Mouse (Mus musculus): Measurements from ENCODE around the gene Gtpbp8.

The Gtpbp8 gene

GRCm38 (mm10) chr16:44725286-44726223 is 20.6 kb downstream of the Gtpbp8 start:
- DNase-seq (ENCODE audit: low read depth, low spot score): peak; percentile 96

- peak; percentile 78 for DNase-seq (ENCODE audit: low read depth, low spot score)
Observed at GRCm38 (mm10) chr16:44724847-44725246, 21.3 kb downstream of the Gtpbp8 start.

GRCm38 (mm10) chr16:44724083-44724787 is 21.9 kb downstream of the Gtpbp8 start, which contains the start of gene Nepro:
Gene Nepro, plus strand, starts transcription at chr16:44724301.
- DNase-seq (ENCODE audit: low read depth, low spot score): peak; percentile 96

- no peak for DNase-seq (ENCODE audit: low read depth, low spot score)
Observed at GRCm38 (mm10) chr16:44722666-44723065, 23.5 kb downstream of the Gtpbp8 start.

- peak; percentile 39 for DNase-seq (ENCODE audit: low read depth, low spot score)
Observed at GRCm38 (mm10) chr16:44720518-44720917, 25.6 kb downstream of the Gtpbp8 start.

- DNase-seq (ENCODE audit: low read depth, low spot score): no peak
Observed at GRCm38 (mm10) chr16:44719349-44719748, 26.8 kb downstream of the Gtpbp8 start.

- no peak for DNase-seq (ENCODE audit: low read depth, low spot score)
Observed at GRCm38 (mm10) chr16:44717838-44718237, 28.3 kb downstream of the Gtpbp8 start.

- no peak for DNase-seq (ENCODE audit: low read depth, low spot score)
Observed at GRCm38 (mm10) chr16:44717141-44717634, 29.0 kb downstream of the Gtpbp8 start.

- DNase-seq (ENCODE audit: low read depth, low spot score): peak; percentile 86
Observed at GRCm38 (mm10) chr16:44716305-44717140, 29.6 kb downstream of the Gtpbp8 start.

GRCm38 (mm10) chr16:44703458-44703857 is 42.7 kb downstream of the Gtpbp8 start:
- no peak for DNase-seq (ENCODE audit: low read depth, low spot score)

GRCm38 (mm10) chr16:44702272-44702671 is 43.9 kb downstream of the Gtpbp8 start:
- no peak for DNase-seq (ENCODE audit: low read depth, low spot score)

- DNase-seq (ENCODE audit: low read depth, low spot score): no peak
Observed at GRCm38 (mm10) chr16:44701155-44701554, 45.0 kb downstream of the Gtpbp8 start.

- DNase-seq (ENCODE audit: low read depth, low spot score): no peak
Observed at GRCm38 (mm10) chr16:44697473-44698205, 48.5 kb downstream of the Gtpbp8 start.

- no peak for DNase-seq (ENCODE audit: low read depth, low spot score)
Observed at GRCm38 (mm10) chr16:44695859-44696620, 50.1 kb downstream of the Gtpbp8 start.

- no peak for DNase-seq (ENCODE audit: low read depth, low spot score)
Observed at GRCm38 (mm10) chr16:44695214-44695858, 50.8 kb downstream of the Gtpbp8 start.

GRCm38 (mm10) chr16:44693695-44694094 is 52.5 kb downstream of the Gtpbp8 start:
- DNase-seq (ENCODE audit: low read depth, low spot score): no peak

GRCm38 (mm10) chr16:44692541-44692940 is 53.6 kb downstream of the Gtpbp8 start:
- DNase-seq (ENCODE audit: low read depth, low spot score): no peak

- peak; percentile 72 for DNase-seq (ENCODE audit: low read depth, low spot score)
Observed at GRCm38 (mm10) chr16:44691561-44692141, 54.5 kb downstream of the Gtpbp8 start.

GRCm38 (mm10) chr16:44691066-44691465 is 55.1 kb downstream of the Gtpbp8 start:
- DNase-seq (ENCODE audit: low read depth, low spot score): no peak
